Mouse (Mus musculus): ENCODE measurements around the gene Trh. TPM values are rescaled to one million over a fixed set of nuclear protein-coding genes. Genes with fewer than 3 reads are reported as not detected.
A peak's percentile ranks its signal among the peaks of the same experiment; 100 is the strongest.

Trh gene
- total and polyA plus RNA-seq, 3 experiments: not detected

DNA sequence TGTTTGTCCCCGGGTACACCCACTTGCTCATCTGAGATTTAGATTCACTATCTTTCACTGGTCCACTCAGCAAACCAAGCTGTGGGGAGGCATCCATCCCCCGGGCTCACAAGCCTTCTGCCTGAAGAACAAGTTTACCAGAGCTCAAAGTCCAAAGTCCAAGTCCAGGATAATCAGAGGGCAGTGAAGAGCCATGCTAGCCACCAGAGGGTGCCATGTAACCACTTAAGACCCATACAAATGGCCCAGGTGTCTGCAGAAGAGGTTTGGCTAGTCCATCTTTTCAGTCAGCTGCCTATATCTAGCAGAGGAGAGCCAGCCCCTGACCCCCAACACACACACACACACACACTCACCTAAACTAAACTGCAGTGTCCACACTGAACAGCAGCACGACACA lies 25.0 kb downstream of the Trh start:
- intact Hi-C loops (cut with DNase I): no loop called here
- Histone ChIP-seq H3K79me2 (replicated peaks; ENCODE audit: control insufficient read depth, insufficient read depth, low read length) (no peaks in the 10 kb centered on the region), H3K36me3 (ENCODE audit: control insufficient read depth, insufficient read depth, low read length) (no peaks in the 10 kb centered on the region), H3K27ac (no peak overlapping the region), H3K9ac (ENCODE audit: low read depth, low read length) (no peak overlapping the region), H3K4me3 (no peak overlapping the region), H3K27me3 (ENCODE audit: control insufficient read depth, insufficient read depth, low read length) (no peaks in the 10 kb centered on the region), H3K4me1 (ENCODE audit: control insufficient read depth, insufficient read depth, low read length) (no peaks in the 10 kb centered on the region)
- TF ChIP-seq EP300 (IDR thresholded peaks at IDR 0.05; ENCODE audit: insufficient read depth, low read depth, low read length): no peak
- TF ChIP-seq CTCF (IDR thresholded peaks at IDR 0.05): peak; percentile 64
- no peak for TF ChIP-seq POLR2A (IDR thresholded peaks at IDR 0.05; ENCODE audit: insufficient read depth, low read depth, low read length)
- WGBS: 34% methylated on average over 3 of the region's 3 CpGs
- peak in 1 of 2 experiments; percentile 9 for DNase-seq

GRCm38 (mm10) chr6:92214773-92215449 lies 29.5 kb downstream of the Trh start, which contains the start of gene Rbsn:
TSS of gene Rbsn (minus strand) at chr6:92214925.
- peak within 1 kb of the TSS; percentile 88 for H3K9ac ChIP-seq (ENCODE audit: low read depth, low read length)
- peak within 1 kb of the TSS; percentile 79 for H3K27ac ChIP-seq
- H3K79me2 ChIP-seq (replicated peaks; ENCODE audit: control insufficient read depth, insufficient read depth, low read length): peaks cover 1% of the 10 kb centered on the region; the same call in 1 of the 2 replicates
- intact Hi-C loops (cut with DNase I): loop anchor here (5.0 kb wide), 1 partner anchor 338 kb away; the partner anchor contains the start of gene Ccdc174
- H3K27me3 ChIP-seq (ENCODE audit: control insufficient read depth, insufficient read depth, low read length): no peaks in the 10 kb centered on the region
- H3K4me1 ChIP-seq (ENCODE audit: control insufficient read depth, insufficient read depth, low read length): peaks cover 2% of the 10 kb centered on the region; the same call in 1 of the 2 replicates
- WGBS: 8% methylated on average over 35 of the region's 35 CpGs
- DNase-seq: peak; percentile 94 to 95
- peak within 1 kb of the TSS; percentile 94 for H3K4me3 ChIP-seq
- H3K36me3 ChIP-seq (ENCODE audit: control insufficient read depth, insufficient read depth, low read length): no peaks in the 10 kb centered on the region
- peak; percentile 45 for TF ChIP-seq CTCF (IDR thresholded peaks at IDR 0.05)
- TF ChIP-seq POLR2A (IDR thresholded peaks at IDR 0.05; ENCODE audit: insufficient read depth, low read depth, low read length): peak; percentile 82
- TF ChIP-seq EP300 (IDR thresholded peaks at IDR 0.05; ENCODE audit: insufficient read depth, low read depth, low read length): 0 out of 2 replicates have a peak, but pooled peaks have one; percentile 45

DNA sequence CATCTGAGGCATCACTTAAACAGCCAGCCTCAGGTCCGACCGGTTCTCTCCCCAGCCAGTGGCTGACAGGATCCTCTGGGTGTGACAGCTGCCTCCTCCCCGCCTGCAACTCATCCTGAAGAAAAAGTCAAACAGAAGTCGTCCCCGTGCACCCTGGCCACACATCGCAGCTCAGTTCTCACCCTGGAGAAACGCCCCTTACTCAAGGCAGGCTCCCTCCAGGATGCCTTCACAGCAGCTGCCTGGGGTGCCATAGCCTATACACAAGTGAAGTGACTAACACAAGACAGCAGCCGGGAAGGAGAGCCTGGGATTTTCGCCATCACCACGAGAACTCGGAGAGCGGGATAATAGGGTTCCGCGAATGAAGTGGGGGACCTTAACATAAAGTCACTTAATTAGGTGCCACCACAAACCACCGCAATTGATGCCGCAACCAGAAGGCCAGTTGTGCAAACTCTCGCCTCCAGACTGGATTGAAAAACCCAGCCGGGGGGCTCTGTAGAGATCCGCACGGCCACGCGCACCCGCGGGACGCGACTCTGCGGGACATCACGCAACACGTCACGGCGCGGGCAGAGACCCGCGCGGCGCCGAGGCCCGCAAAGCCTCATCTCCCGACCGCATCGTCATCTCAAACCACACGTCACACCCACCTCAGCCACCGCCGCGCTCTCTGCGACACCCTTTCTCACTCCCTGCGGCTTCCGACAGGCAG lies 30.2 kb downstream of the Trh start:
- peak; percentile 7 to 27 for DNase-seq
- peaks cover 2% of the 10 kb centered on the region; the same call in 1 of the 2 replicates for H3K4me1 ChIP-seq (ENCODE audit: control insufficient read depth, insufficient read depth, low read length)
- TF ChIP-seq EP300 (IDR thresholded peaks at IDR 0.05; ENCODE audit: insufficient read depth, low read depth, low read length) (no peak), POLR2A (IDR thresholded peaks at IDR 0.05; ENCODE audit: insufficient read depth, low read depth, low read length) (no peak), CTCF (IDR thresholded peaks at IDR 0.05) (no peak)
- intact Hi-C loops (cut with DNase I): loop anchor here (5.0 kb wide), 1 partner anchor 337 kb away; the partner anchor contains the start of gene Ccdc174
- no peaks in the 10 kb centered on the region for H3K27me3 ChIP-seq (ENCODE audit: control insufficient read depth, insufficient read depth, low read length)
- H3K27ac ChIP-seq: peak overlapping the region; percentile 79
- peak overlapping the region; percentile 88 for H3K9ac ChIP-seq (ENCODE audit: low read depth, low read length)
- no peaks in the 10 kb centered on the region for H3K36me3 ChIP-seq (ENCODE audit: control insufficient read depth, insufficient read depth, low read length)
- H3K4me3 ChIP-seq: peak overlapping the region; percentile 94
- H3K79me2 ChIP-seq (replicated peaks; ENCODE audit: control insufficient read depth, insufficient read depth, low read length): peaks cover 1% of the 10 kb centered on the region; the same call in 1 of the 2 replicates
- under 1% methylated on average over 48 of the region's 48 CpGs for WGBS

DNA sequence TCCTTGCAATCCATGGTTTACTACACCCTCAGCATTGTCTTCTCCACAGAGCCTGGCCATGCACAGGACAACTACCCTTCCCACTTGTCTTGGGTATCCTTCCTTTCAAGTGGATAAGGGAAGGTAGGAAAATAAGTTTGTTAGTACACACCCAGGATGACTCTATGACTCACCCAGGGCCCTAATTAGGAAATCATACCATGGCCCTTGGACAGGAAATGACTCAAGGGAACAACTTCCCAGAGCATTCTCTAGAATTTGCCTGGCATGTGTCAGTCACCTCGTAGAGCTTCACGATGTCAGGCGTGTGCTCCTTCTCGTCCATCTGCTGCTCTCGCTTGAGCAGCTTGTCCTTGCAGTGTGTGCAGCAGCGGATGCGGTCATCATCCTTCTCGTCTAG lies 45.0 kb downstream of the Trh start:
- Histone ChIP-seq H3K4me1 (ENCODE audit: control insufficient read depth, insufficient read depth, low read length) (peaks cover 1% of the 10 kb centered on the region; the same call in 1 of the 2 replicates), H3K27me3 (ENCODE audit: control insufficient read depth, insufficient read depth, low read length) (no peaks in the 10 kb centered on the region), H3K36me3 (ENCODE audit: control insufficient read depth, insufficient read depth, low read length) (peaks cover 4% of the 10 kb centered on the region), H3K4me3 (no peak overlapping the region), H3K79me2 (replicated peaks; ENCODE audit: control insufficient read depth, insufficient read depth, low read length) (no peaks in the 10 kb centered on the region), H3K9ac (ENCODE audit: low read depth, low read length) (no peak overlapping the region), H3K27ac (no peak overlapping the region)
- DNase-seq: no peak
- WGBS: 61% methylated on average over 8 of the region's 8 CpGs
- intact Hi-C loops (cut with DNase I): no loop called here
- no peak for TF ChIP-seq CTCF (IDR thresholded peaks at IDR 0.05)
- TF ChIP-seq EP300 (IDR thresholded peaks at IDR 0.05; ENCODE audit: insufficient read depth, low read depth, low read length): no peak
- no peak for TF ChIP-seq POLR2A (IDR thresholded peaks at IDR 0.05; ENCODE audit: insufficient read depth, low read depth, low read length)

Other genes with a start within 250 kb of the Trh start
- gene Nr2c2, start 153.3 kb downstream of the Trh start, total RNA-seq (2021): 10 to 100 TPM; 21.6 to 26.8 TPM
- gene Nr2c2, start 153.3 kb downstream of the Trh start, polyA plus RNA-seq (2012; rRNA removed): 8.5 and 14.8 TPM in 2 replicates
- gene Mrps25, start 60.6 kb downstream of the Trh start, total RNA-seq (2021): 10 to 100 TPM; 70.5 to 76.5 TPM
- gene Mrps25, start 60.6 kb downstream of the Trh start, polyA plus RNA-seq (2012; rRNA removed): 21.2 and 35.9 TPM in 2 replicates
- gene Rbsn, start 29.7 kb downstream of the Trh start, total RNA-seq (2021): 10 to 100 TPM; 11.6 to 15.7 TPM
- 6.4 and 11.3 TPM in 2 replicates for gene Rbsn, start 29.7 kb downstream of the Trh start, polyA plus RNA-seq (2012; rRNA removed)

All from heart, adult 2 months (tissue).